Mouse (Mus musculus) myocyte (in vitro differentiated cells): ENCODE measurements at regions not wholly inside any gene's neighbourhood (a gene's known extent, or its start where the extent isn't known, plus 50 kb on each side); places are given as distances from the start of the nearest gene placed in this dataset.

Experiments used
- CEBPB ChIP-seq: IDR thresholded peaks from 2 replicates; pipeline ENCODE4 v1.6.1; 2011; ENCODE audit warnings: mild to moderate bottlenecking, moderate library complexity; ENCODE audit not compliant: poor library complexity, insufficient read depth, severe bottlenecking
- E2F4 ChIP-seq: IDR thresholded peaks from one replicate; pipeline ENCODE4 v1.6.1; 2011; ENCODE audit warnings: mild to moderate bottlenecking, control low read depth, moderate library complexity; ENCODE audit not compliant: insufficient read depth
- MAX ChIP-seq: IDR thresholded peaks from one replicate; pipeline ENCODE4 v1.6.1; 2011; ENCODE audit warnings: low read depth, mild to moderate bottlenecking, control low read depth
- MYOG ChIP-seq, 3 experiments: IDR thresholded peaks; one replicate each; pipeline ENCODE4 v1.6.1; 2011; ENCODE audit warnings: control low read depth in 2 of 3, low read depth in 2 of 3, mild to moderate bottlenecking in 2 of 3; ENCODE audit not compliant: insufficient read length in 2 of 3, control insufficient read depth in 1 of 3, insufficient read depth in 1 of 3
- POLR2A ChIP-seq: IDR thresholded peaks from one replicate; pipeline ENCODE4 v1.6.1; 2011; ENCODE audit warnings: low read depth, mild to moderate bottlenecking, control low read depth, moderate library complexity; ENCODE audit not compliant: insufficient read length
- POLR2AphosphoS2 ChIP-seq: IDR thresholded peaks from one replicate; pipeline ENCODE4 v1.6.1; 2011; ENCODE audit warnings: low read depth, control low read depth; ENCODE audit not compliant: insufficient read length
- REST ChIP-seq: IDR thresholded peaks from one replicate; pipeline ENCODE4 v1.6.1; 2011; ENCODE audit warnings: mild to moderate bottlenecking, control low read depth, moderate library complexity; ENCODE audit not compliant: insufficient read depth, insufficient read length
- TCF12 ChIP-seq: IDR thresholded peaks from one replicate; pipeline ENCODE4 v1.6.1; 2011; ENCODE audit warnings: mild to moderate bottlenecking, control low read depth; ENCODE audit not compliant: poor library complexity, insufficient read depth, severe bottlenecking
- USF1 ChIP-seq: IDR thresholded peaks from one replicate; pipeline ENCODE4 v1.6.1; 2011; ENCODE audit warnings: low read depth, mild to moderate bottlenecking, control low read depth, moderate library complexity

DNA sequence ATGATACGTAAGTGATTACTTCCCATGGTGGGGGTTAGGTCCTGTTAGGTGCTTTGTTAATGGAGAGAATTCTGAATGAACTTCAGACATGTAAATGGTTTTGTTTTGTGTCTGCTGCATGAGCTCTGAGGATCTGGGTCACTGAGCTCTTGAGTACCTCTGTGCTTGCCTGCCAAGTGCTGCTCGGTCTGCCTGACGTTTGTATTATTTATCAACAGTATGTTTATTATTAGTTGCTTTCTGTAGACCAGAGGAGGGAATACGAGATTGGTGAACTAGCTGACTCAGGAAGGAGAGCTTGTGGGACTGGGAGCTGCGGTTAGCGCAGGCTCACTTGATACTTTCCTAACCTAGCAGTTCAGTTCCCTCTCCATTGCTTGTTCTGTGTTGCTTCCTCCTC is 76.5 kb upstream of the Serp2 start:
- TF ChIP-seq TCF12: no peak
- no peak for TF ChIP-seq POLR2A
- TF ChIP-seq MYOG (IDR thresholded peaks at IDR 0.05; ENCODE audit: control insufficient read depth in 1 of 3, insufficient read depth in 1 of 3, insufficient read length in 2 of 3, low read depth in 2 of 3): no peak
- no peak for TF ChIP-seq USF1
- TF ChIP-seq POLR2AphosphoS2: no peak
- TF ChIP-seq MAX: no peak
- no peak for TF ChIP-seq E2F4
- no peak for TF ChIP-seq REST
- no peak for TF ChIP-seq CEBPB
